Mouse (Mus musculus) frontal cortex, adult 2 months (tissue): ENCODE data around the gene Tas2r129. TPM values are rescaled to one million over a fixed set of nuclear protein-coding genes. Genes with fewer than 3 reads are reported as not detected.
"Not testable (repeated sequence)": the region's sequence is repeated elsewhere in the genome, so short reads cannot be mapped to it uniquely, and the experiment has no call there.

ENCODE experiments used
- DNase-seq, 2 experiments: peaks; one replicate each; pipeline ENCODE4 v3.0.0; 2022; ENCODE audit warnings: low spot score in 1 of 2; ENCODE audit errors: extremely low spot score in 1 of 2
- polyA plus RNA-seq: library from polyadenylated mRNA; depleted of rRNA; stranded (reverse); fragments of >200 nt; gene quantifications from 2 replicates; pipeline ENCODE4 v1.2.3, GENCODE M21; 2012; rRNA removed

The Tas2r129 gene
- polyA plus RNA-seq, result not detected in 2 replicates

DNA sequence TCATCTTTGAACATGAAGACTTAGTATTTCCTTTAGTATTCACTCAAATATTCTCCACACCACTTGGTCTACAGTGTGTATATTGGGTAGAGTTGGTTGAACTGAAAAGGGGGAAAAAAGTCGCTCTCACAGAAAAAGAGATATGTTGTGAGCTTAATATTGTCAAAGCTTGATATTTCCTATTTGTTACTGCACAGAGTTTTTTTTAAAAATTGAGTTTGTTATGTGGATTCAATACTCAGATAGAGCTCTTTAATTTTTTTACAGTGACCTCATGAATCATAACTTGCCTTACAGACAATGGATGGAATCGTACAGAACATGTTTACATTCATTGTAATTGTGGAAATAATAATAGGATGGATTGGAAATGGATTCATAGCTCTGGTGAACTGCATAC, at the start of gene Tas2r129:
TSS of gene Tas2r129 (plus strand) at position 301 of the 400 bp plus-strand sequence.
- DNase-seq, result no peak

GRCm38 (mm10) chr6:132909351-132909750, 41.6 kb upstream of the Tas2r129 start, which contains the start of gene Tas2r125:
Gene Tas2r125, plus strand, starts transcription at chr6:132909651.
- DNase-seq, result no peak

DNA sequence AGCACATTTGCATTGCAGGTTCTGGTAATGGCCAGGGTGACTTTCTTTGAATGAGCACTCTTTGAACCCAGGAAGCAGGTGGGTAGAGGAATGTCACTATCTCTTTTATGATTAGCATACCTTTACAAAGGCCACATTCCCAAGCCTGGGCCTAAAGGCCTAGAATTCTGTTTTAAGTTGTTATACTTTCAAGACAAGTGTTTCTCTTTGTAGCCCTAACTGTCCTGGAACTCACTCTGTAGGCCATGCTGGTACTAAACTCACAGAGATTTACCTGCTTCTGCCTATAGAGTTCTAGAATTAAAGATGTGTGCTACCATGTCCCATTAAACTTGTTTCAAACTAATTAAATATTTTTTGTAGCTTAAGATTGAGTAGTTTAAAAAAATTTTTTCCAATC, 9.5 kb upstream of the Tas2r129 start:
- not testable (repeated sequence) for DNase-seq

DNA sequence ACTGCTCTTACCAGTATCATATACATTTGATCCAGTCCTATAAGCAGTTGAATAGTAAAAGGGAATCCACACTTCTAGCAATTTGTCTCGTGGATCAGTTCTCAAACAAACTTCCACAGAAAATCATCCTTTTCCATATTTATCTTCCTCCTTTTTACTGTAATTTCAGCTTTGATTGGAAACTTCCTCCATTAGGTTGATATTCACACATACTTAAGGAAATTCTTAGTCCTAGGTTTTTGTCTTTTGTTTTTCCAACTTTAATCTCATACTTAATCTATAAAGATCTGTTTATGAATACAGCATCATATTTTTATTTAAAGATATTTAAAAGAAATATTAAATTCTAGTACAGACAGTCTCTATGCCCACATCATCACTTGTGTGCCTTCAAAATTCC, 6.9 kb downstream of the Tas2r129 start, which contains the start of gene Tas2r131:
TSS of gene Tas2r131 (minus strand) at position 101 of the 400 bp plus-strand sequence.
- DNase-seq, result no peak

GRCm38 (mm10) chr6:132980865-132981264, 30.0 kb downstream of the Tas2r129 start, which contains the start of gene Tas2r109:
Gene Tas2r109, minus strand, starts transcription at chr6:132980965.
- DNase-seq, result no peak

Other genes starting within 250 kb of the Tas2r129 start
- gene Tas2r122, start 239.2 kb upstream of the Tas2r129 start, polyA plus RNA-seq, result not detected in 2 replicates
- gene Tas2r115, start 213.1 kb upstream of the Tas2r129 start, polyA plus RNA-seq, result not detected in 2 replicates
- gene Tas2r124, start 196.4 kb upstream of the Tas2r129 start, polyA plus RNA-seq, result not detected in 2 replicates
- not detected in 2 replicates for gene Tas2r102, start 189.0 kb upstream of the Tas2r129 start, polyA plus RNA-seq
- not detected in 2 replicates for gene Tas2r136, start 172.9 kb upstream of the Tas2r129 start, polyA plus RNA-seq
- not detected in 2 replicates for gene Tas2r117, start 148.3 kb upstream of the Tas2r129 start, polyA plus RNA-seq
- gene Tas2r123, start 104.0 kb upstream of the Tas2r129 start, polyA plus RNA-seq, result not detected in 2 replicates
- gene Tas2r116, start 95.7 kb upstream of the Tas2r129 start, polyA plus RNA-seq, result not detected in 2 replicates
- gene Tas2r110, start 83.1 kb upstream of the Tas2r129 start, polyA plus RNA-seq, result not detected in 2 replicates
- not detected in 2 replicates for gene Tas2r113, start 58.1 kb upstream of the Tas2r129 start, polyA plus RNA-seq
- not detected in 2 replicates for gene Tas2r125, start 41.5 kb upstream of the Tas2r129 start, polyA plus RNA-seq
- gene Tas2r131, start 6.8 kb downstream of the Tas2r129 start, polyA plus RNA-seq, result not detected in 2 replicates
- gene Tas2r109, start 29.9 kb downstream of the Tas2r129 start, polyA plus RNA-seq, result not detected in 2 replicates
- gene Tas2r103, start 86.0 kb downstream of the Tas2r129 start, polyA plus RNA-seq, result not detected in 2 replicates
- gene Tas2r140, start 104.7 kb downstream of the Tas2r129 start, polyA plus RNA-seq, result not detected in 2 replicates
- gene Smim10l1, start 153.8 kb downstream of the Tas2r129 start, polyA plus RNA-seq, result 71.0 and 85.9 TPM in 2 replicates